Mouse (Mus musculus) forebrain, embryonic 16.5 days (tissue): ENCODE results near the gene Med29. TPM values are rescaled to one million over a fixed set of nuclear protein-coding genes. Genes with fewer than 3 reads are reported as not detected.

ENCODE experiments used
- ATAC-seq: fragments of 200-750 bp; cut with Nextera tagmentation; 2 replicates; pipeline ENCODE4 v1.8.0; 2017; ENCODE audit warnings: mild to moderate bottlenecking, moderate library complexity
- H3K27ac ChIP-seq: fragments of 300-500 bp; sonication (generic); 2 replicates; pipeline ENCODE4 v1.5.1; 2014; ENCODE audit warnings: low read length, control low read depth
- H3K27me3 ChIP-seq: fragments of 300-500 bp; sonication (generic); replicated peaks from 2 replicates; pipeline ENCODE4 v1.6.1; 2014; ENCODE audit warnings: low read length; ENCODE audit not compliant: control insufficient read depth, insufficient read depth
- H3K36me3 ChIP-seq: fragments of 300-500 bp; sonication (generic); 2 replicates; pipeline ENCODE4 v1.6.1; 2014; ENCODE audit not compliant: control insufficient read depth, insufficient read depth
- H3K4me1 ChIP-seq: fragments of 300-500 bp; sonication (generic); replicated peaks from 2 replicates; pipeline ENCODE4 v1.6.1; 2014; ENCODE audit warnings: low read length; ENCODE audit not compliant: control insufficient read depth, insufficient read depth
- H3K4me2 ChIP-seq: fragments of 300-500 bp; sonication (generic); 2 replicates; pipeline ENCODE4 v1.6.1; 2014; ENCODE audit warnings: mild to moderate bottlenecking, low read length, control low read depth
- H3K4me3 ChIP-seq: fragments of 300-500 bp; sonication (generic); replicated peaks from 2 replicates; pipeline ENCODE4 v1.5.1; 2014; ENCODE audit warnings: mild to moderate bottlenecking, low read length, control low read depth
- H3K9ac ChIP-seq: fragments of 300-500 bp; sonication (generic); replicated peaks from 2 replicates; pipeline ENCODE4 v1.6.1; 2014; ENCODE audit warnings: low read depth, low read length, control low read depth
- H3K9me3 ChIP-seq: fragments of 300-500 bp; sonication (generic); 2 replicates; pipeline ENCODE4 v1.6.1; 2016; ENCODE audit warnings: low read length; ENCODE audit not compliant: control insufficient read depth
- WGBS: fragments of 180-500 bp; shearing (Covaris S2); extraction: QIAGEN DNeasy Blood & Tissue Kit; methylation state at CpG from one replicate; pipeline ENCODE4 v1.1.7; 2014; 5-methylcytosine and 5-hydroxymethylcytosine counted together
- polyA plus RNA-seq: library from polyadenylated mRNA; unstranded; fragments of >200 nt; fragmentation: Nextera tagmentation; extraction: Ambion mirVana; gene quantifications from 2 replicates; pipeline ENCODE4 v1.2.1, GENCODE M21; 2015

Med29 gene
- polyA plus RNA-seq, 1 experiment from 2014 or later = 39.9 TPM

GRCm38 (mm10) chr7:28372251-28373108 is 20.0 kb downstream of the Med29 start, which contains the start of gene Plekhg2:
Gene Plekhg2, minus strand, starts transcription at chr7:28372599.
- Histone ChIP-seq H3K27ac (peak within 1 kb of the TSS; percentile 83), H3K9ac (peak within 1 kb of the TSS; percentile 85), H3K36me3 (no peaks in the 10 kb centered on the region), H3K4me1 (peaks cover 39% of the 10 kb centered on the region), H3K4me3 (peak within 1 kb of the TSS; percentile 75), H3K4me2 (peak within 1 kb of the TSS; percentile 88), H3K9me3 (no peaks in the 10 kb centered on the region), H3K27me3 (no peaks in the 10 kb centered on the region)
- ATAC-seq = peak; percentile 81
- WGBS = under 1% methylated on average over 53 of the region's 66 CpGs

GRCm38 (mm10) chr7:28371514-28371989 is 21.0 kb downstream of the Med29 start:
- ATAC-seq = peak; percentile 2; the same call in 1 of the 2 replicates
- Histone ChIP-seq H3K27me3 (no peaks in the 10 kb centered on the region), H3K4me1 (peaks cover 34% of the 10 kb centered on the region), H3K9ac (peak overlapping the region; percentile 85), H3K4me3 (peak overlapping the region; percentile 75), H3K36me3 (peaks cover 5% of the 10 kb centered on the region; the same call in 1 of the 2 replicates), H3K9me3 (no peaks in the 10 kb centered on the region), H3K27ac (peak overlapping the region; percentile 83), H3K4me2 (peak overlapping the region; percentile 88)
- 1% methylated on average over 40 of the region's 43 CpGs for WGBS

- H3K27ac ChIP-seq = peak overlapping the region; percentile 83
- no peak for ATAC-seq
- H3K4me2 ChIP-seq = peak overlapping the region; percentile 88
- H3K27me3 ChIP-seq = no peaks in the 10 kb centered on the region
- no peaks in the 10 kb centered on the region for H3K9me3 ChIP-seq
- H3K9ac ChIP-seq = peak overlapping the region; percentile 85
- 5% methylated on average over 11 of the region's 11 CpGs for whole genome bisulfite sequencing
- H3K36me3 ChIP-seq = peaks cover 5% of the 10 kb centered on the region; the same call in 1 of the 2 replicates
- peaks cover 28% of the 10 kb centered on the region for H3K4me1 ChIP-seq
- peak overlapping the region; percentile 75 for H3K4me3 ChIP-seq
These were observed 21.5 kb downstream of the Med29 start for GRCm38 (mm10) chr7:28370977-28371513.

GRCm38 (mm10) chr7:28370051-28370450 is 22.5 kb downstream of the Med29 start:
- H3K4me1 ChIP-seq = peaks cover 23% of the 10 kb centered on the region
- no peaks in the 10 kb centered on the region for H3K27me3 ChIP-seq
- no peak for ATAC-seq
- H3K4me3 ChIP-seq = peak overlapping the region; percentile 75
- H3K36me3 ChIP-seq = peaks cover 5% of the 10 kb centered on the region; the same call in 1 of the 2 replicates
- H3K9ac ChIP-seq = peak overlapping the region; percentile 85
- no peak overlapping the region for H3K27ac ChIP-seq
- no peaks in the 10 kb centered on the region for H3K9me3 ChIP-seq
- H3K4me2 ChIP-seq = peak overlapping the region; percentile 88
- WGBS = 94% methylated on average over 14 of the region's 14 CpGs

- Histone ChIP-seq H3K27me3 (no peaks in the 10 kb centered on the region), H3K9me3 (no peaks in the 10 kb centered on the region), H3K9ac (no peak overlapping the region), H3K4me2 (no peak overlapping the region), H3K27ac (no peak overlapping the region), H3K36me3 (peaks cover 13% of the 10 kb centered on the region), H3K4me3 (no peak overlapping the region), H3K4me1 (peaks cover 18% of the 10 kb centered on the region)
- WGBS = 92% methylated on average over 16 of the region's 16 CpGs
- ATAC-seq = no peak
These were observed 24.1 kb downstream of the Med29 start for GRCm38 (mm10) chr7:28368276-28368920.

- H3K27me3 ChIP-seq = no peaks in the 10 kb centered on the region
- WGBS = 90% methylated on average over 16 of the region's 16 CpGs
- peaks cover 14% of the 10 kb centered on the region for H3K36me3 ChIP-seq
- no peaks in the 10 kb centered on the region for H3K9me3 ChIP-seq
- no peak overlapping the region for H3K9ac ChIP-seq
- H3K27ac ChIP-seq = no peak overlapping the region
- no peak for ATAC-seq
- H3K4me2 ChIP-seq = no peak overlapping the region
- H3K4me1 ChIP-seq = peaks cover 18% of the 10 kb centered on the region
- H3K4me3 ChIP-seq = no peak overlapping the region
These were observed 24.7 kb downstream of the Med29 start for GRCm38 (mm10) chr7:28367663-28368275.

- ATAC-seq = no peak
- no peak overlapping the region for H3K27ac ChIP-seq
- H3K4me1 ChIP-seq = peaks cover 3% of the 10 kb centered on the region
- H3K36me3 ChIP-seq = peaks cover 28% of the 10 kb centered on the region
- H3K4me2 ChIP-seq = no peak overlapping the region
- H3K4me3 ChIP-seq = no peak overlapping the region
- H3K9me3 ChIP-seq = no peaks in the 10 kb centered on the region
- H3K27me3 ChIP-seq = no peaks in the 10 kb centered on the region
- WGBS = 89% methylated on average over 16 of the region's 16 CpGs
- no peak overlapping the region for H3K9ac ChIP-seq
These were observed 30.0 kb downstream of the Med29 start for GRCm38 (mm10) chr7:28362441-28363060.

- no peaks in the 10 kb centered on the region for H3K27me3 ChIP-seq
- ATAC-seq = no peak
- no peaks in the 10 kb centered on the region for H3K9me3 ChIP-seq
- no peak overlapping the region for H3K4me3 ChIP-seq
- H3K36me3 ChIP-seq = peaks cover 23% of the 10 kb centered on the region
- 95% methylated on average over 19 of the region's 20 CpGs for WGBS
- H3K27ac ChIP-seq = no peak overlapping the region
- no peak overlapping the region for H3K9ac ChIP-seq
- peaks cover 3% of the 10 kb centered on the region for H3K4me1 ChIP-seq
- H3K4me2 ChIP-seq = no peak overlapping the region
These were observed 30.7 kb downstream of the Med29 start for GRCm38 (mm10) chr7:28361647-28362341.
